Mouse (Mus musculus) liver, embryonic 15.5 days (tissue): ENCODE data around the gene Slc16a11. TPM values are rescaled to one million over a fixed set of nuclear protein-coding genes. Genes with fewer than 3 reads are reported as not detected.
A peak's percentile ranks its signal among the peaks of the same experiment; 100 is the strongest.

Experiments
- ATAC-seq: fragments of 200-750 bp; cut with Nextera tagmentation; 2 replicates; pipeline ENCODE4 v1.8.0; 2017; ENCODE audit warnings: moderate number of reproducible peaks, mild to moderate bottlenecking, moderate library complexity; ENCODE audit not compliant: insufficient read depth
- H3K27ac ChIP-seq: fragments of 300-500 bp; sonication (generic); replicated peaks from 2 replicates; pipeline ENCODE4 v1.5.1; 2015; ENCODE audit warnings: mild to moderate bottlenecking, inconsistent platforms
- H3K27me3 ChIP-seq: fragments of 300-500 bp; sonication (generic); 2 replicates; pipeline ENCODE4 v1.6.1; 2015; ENCODE audit warnings: mild to moderate bottlenecking, inconsistent platforms
- H3K36me3 ChIP-seq: fragments of 300-500 bp; sonication (generic); replicated peaks from 2 replicates; pipeline ENCODE4 v1.6.1; 2015; ENCODE audit warnings: moderate library complexity, mild to moderate bottlenecking, inconsistent platforms
- H3K4me1 ChIP-seq: fragments of 300-500 bp; sonication (generic); replicated peaks from 2 replicates; pipeline ENCODE4 v1.6.1; 2015; ENCODE audit warnings: inconsistent platforms
- H3K4me2 ChIP-seq: fragments of 300-500 bp; sonication (generic); 2 replicates; pipeline ENCODE4 v1.6.1; 2015; ENCODE audit warnings: moderate library complexity, mild to moderate bottlenecking, inconsistent platforms
- H3K4me3 ChIP-seq: fragments of 300-500 bp; sonication (generic); replicated peaks from 2 replicates; pipeline ENCODE4 v1.5.1; 2015; ENCODE audit warnings: mild to moderate bottlenecking, inconsistent platforms
- H3K9ac ChIP-seq: fragments of 300-500 bp; sonication (generic); 2 replicates; pipeline ENCODE4 v1.6.1; 2015; ENCODE audit warnings: moderate library complexity, mild to moderate bottlenecking, inconsistent platforms
- H3K9me3 ChIP-seq: fragments of 300-500 bp; sonication (generic); replicated peaks from 2 replicates; pipeline ENCODE4 v1.6.1; 2016; ENCODE audit warnings: inconsistent platforms
- WGBS: fragments of 180-500 bp; shearing (Covaris S2); methylation state at CpG from one replicate; pipeline ENCODE4 v1.1.7; 2015; ENCODE audit warnings: mixed read lengths; ENCODE audit not compliant: insufficient replicate concordance; 5-methylcytosine and 5-hydroxymethylcytosine counted together
- polyA plus RNA-seq: library from polyadenylated mRNA; unstranded; fragments of >200 nt; fragmentation: Nextera tagmentation; extraction: Ambion mirVana; gene quantifications from 2 replicates; pipeline ENCODE4 v1.2.1, GENCODE M21; 2015

Slc16a11 gene
- polyA plus RNA-seq, 1 experiment from 2014 or later: 1.6 TPM

DNA sequence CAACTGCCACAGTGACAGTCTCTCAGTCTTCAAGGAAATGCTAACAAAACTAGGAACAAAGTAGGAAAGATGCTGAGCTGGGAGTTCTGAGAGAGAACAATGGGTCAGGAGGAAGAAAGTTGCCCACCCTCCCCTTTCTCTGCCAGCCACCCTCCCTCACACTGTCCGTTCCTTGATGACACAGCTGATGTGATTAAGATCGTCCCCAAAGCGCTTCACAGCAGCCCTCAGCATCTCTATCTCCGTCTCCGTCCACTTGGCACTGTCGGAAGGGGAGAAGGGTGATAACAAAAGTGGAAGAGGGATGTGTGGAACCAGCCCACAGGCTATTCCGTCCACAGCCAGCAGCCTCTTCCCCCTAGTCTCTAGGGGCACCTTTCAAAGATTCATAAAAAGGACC lies 24.2 kb downstream of the Slc16a11 start:
- Histone ChIP-seq H3K4me2 (peak overlapping the region; percentile 92), H3K36me3 (peaks cover 18% of the 10 kb centered on the region), H3K9ac (peak overlapping the region; percentile 96), H3K9me3 (no peaks in the 10 kb centered on the region), H3K27ac (peak overlapping the region; percentile 96), H3K27me3 (peaks cover 7% of the 10 kb centered on the region; the same call in 1 of the 2 replicates), H3K4me1 (peaks cover 61% of the 10 kb centered on the region), H3K4me3 (peak overlapping the region; percentile 93)
- WGBS: 24% methylated on average over 7 of the region's 7 CpGs
- ATAC-seq: no peak

DNA sequence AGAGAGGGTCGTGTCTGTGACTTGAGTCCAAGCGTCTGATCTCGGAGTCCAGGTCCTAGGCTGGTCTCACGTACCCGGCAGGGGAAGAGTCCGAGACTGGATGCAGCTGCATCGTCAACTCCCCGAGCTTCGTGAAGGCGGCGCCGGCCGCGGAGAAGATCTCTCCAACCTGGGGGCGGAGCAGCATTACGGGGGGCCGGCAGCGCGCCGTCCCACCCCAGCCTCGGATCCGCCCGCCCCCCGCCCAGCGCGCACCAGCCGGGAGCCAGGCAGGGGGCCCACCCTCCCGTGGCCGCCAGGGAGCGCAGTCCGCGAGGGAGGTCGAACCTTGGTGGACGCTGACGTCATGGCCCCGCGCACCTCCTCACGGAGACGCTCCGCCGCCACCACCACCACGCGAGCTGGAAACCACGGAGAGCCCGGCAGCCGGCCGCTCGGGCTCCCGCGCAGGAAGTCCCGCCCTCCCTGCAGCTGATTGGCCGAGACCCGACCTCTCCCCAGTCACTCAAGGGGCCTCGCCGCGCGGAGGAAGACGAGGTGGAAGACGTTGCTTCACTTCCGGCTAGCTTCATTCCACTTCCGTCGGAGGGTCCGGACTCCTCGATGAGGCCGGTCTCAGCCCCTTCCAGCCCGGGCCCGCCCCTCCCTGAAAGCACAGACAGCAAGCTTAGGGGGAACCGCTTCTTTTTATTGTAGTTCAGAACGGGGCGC lies 25.1 kb downstream of the Slc16a11 start, which contains the start of gene 0610010K14Rik:
Gene 0610010K14Rik, minus strand, starts transcription at position 458 of the 711 bp plus-strand sequence.
- peak; percentile 90 for ATAC-seq
- peak within 1 kb of the TSS; percentile 96 for H3K27ac ChIP-seq
- H3K36me3 ChIP-seq: peaks cover 18% of the 10 kb centered on the region
- peaks cover 61% of the 10 kb centered on the region for H3K4me1 ChIP-seq
- peak within 1 kb of the TSS; percentile 96 for H3K9ac ChIP-seq
- under 1% methylated on average over 70 of the region's 70 CpGs for WGBS
- peaks cover 1% of the 10 kb centered on the region; the same call in 1 of the 2 replicates for H3K27me3 ChIP-seq
- peak within 1 kb of the TSS; percentile 93 for H3K4me3 ChIP-seq
- no peaks in the 10 kb centered on the region for H3K9me3 ChIP-seq
- H3K4me2 ChIP-seq: peak within 1 kb of the TSS; percentile 92

DNA sequence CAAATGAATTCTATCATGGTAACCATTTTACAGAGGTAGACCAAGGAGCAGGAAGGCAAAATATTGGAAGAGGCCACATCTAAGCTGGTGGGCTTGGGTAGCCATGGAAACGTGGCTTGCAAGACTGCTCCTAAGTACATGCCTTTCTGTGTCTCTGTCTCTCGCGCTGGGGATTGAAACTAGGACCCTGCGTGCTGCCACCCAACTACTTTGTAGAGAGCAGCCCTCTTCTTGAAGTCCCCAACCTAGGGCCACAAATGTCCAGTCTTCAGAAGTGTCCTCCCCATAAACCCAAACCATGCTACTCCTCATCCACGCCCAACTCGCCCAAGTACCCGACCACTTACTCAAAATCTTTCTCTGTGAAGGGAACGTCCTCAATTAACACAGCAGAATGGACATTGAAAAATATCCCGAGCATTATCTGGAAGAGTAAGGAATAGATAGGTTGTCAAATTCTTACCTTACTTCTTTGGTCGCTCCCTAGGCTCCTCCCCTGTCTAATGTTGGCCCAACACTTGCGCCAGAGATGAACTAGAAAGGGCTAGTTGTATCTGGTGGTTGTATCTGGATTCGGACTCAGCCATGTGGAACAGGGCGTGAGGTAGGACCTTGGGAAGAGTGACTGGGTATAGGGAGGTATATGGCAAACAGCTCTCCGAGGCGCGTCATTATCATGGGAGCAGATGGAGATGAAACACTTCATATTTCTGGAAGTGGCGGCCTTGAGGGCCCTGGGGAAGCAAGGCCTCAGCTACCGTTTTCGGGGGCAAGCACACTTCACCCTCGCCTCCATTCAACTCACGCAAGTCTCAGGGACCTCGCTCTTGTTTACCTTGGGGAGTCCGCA lies 26.3 kb downstream of the Slc16a11 start:
- peak overlapping the region; percentile 96 for H3K27ac ChIP-seq
- H3K27me3 ChIP-seq: no peaks in the 10 kb centered on the region
- peaks cover 18% of the 10 kb centered on the region for H3K36me3 ChIP-seq
- H3K9ac ChIP-seq: peak overlapping the region; percentile 96
- peaks cover 56% of the 10 kb centered on the region for H3K4me1 ChIP-seq
- H3K4me3 ChIP-seq: peak overlapping the region; percentile 93
- no peaks in the 10 kb centered on the region for H3K9me3 ChIP-seq
- WGBS: 7% methylated on average over 23 of the region's 23 CpGs
- H3K4me2 ChIP-seq: peak overlapping the region; percentile 92
- no peak for ATAC-seq

DNA sequence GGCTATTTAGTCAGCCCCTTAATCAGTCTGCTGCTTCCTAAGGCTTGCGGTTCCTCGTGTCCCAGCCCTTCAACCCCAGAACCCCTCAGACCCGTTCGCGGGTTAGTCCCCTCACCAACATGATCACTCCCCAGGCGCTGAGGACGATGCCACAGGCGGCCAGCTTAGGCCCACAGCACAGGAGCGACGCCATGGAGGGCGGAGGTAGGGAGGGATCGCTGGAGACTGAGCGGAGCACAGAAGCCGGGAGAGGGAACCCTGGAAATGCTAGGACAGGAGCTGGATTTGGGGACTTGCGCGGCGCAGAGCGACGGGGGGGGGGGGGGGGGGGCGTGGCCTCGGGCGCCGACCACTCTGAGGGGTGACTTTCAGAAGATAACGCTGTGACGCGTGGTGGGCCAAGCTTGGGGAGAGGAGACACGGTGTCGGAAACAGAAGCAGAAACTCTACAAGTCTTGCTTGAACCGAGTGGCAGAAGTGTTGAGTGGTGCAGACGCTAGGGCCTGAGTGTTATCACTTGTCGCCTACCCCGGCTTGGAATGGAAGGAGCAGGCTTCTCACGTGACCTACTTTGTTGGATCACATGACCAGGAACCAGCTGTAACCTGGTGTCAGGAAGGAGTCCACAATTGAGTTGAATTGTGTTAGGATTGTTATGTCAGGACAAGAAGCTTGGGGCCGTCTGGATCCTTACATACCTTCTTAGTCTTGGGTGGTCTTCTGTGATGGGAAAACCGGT lies 27.2 kb downstream of the Slc16a11 start, which contains the start of the genes Gm21988 and Rnasek:
Gene Gm21988, minus strand, starts transcription at position 290 of the 739 bp plus-strand sequence.
Gene Rnasek, minus strand, starts transcription at position 302 of the 739 bp plus-strand sequence.
- H3K4me3 ChIP-seq: peak within 1 kb of the TSS; percentile 93
- WGBS: under 1% methylated on average over 32 of the region's 35 CpGs
- peaks cover 48% of the 10 kb centered on the region for H3K4me1 ChIP-seq
- peaks cover 4% of the 10 kb centered on the region for H3K27me3 ChIP-seq
- H3K9me3 ChIP-seq: no peaks in the 10 kb centered on the region
- peak within 1 kb of the TSS; percentile 92 for H3K4me2 ChIP-seq
- peak within 1 kb of the TSS; percentile 96 for H3K27ac ChIP-seq
- peaks cover 15% of the 10 kb centered on the region for H3K36me3 ChIP-seq
- ATAC-seq: peak; percentile 13
- H3K9ac ChIP-seq: peak within 1 kb of the TSS; percentile 96

DNA sequence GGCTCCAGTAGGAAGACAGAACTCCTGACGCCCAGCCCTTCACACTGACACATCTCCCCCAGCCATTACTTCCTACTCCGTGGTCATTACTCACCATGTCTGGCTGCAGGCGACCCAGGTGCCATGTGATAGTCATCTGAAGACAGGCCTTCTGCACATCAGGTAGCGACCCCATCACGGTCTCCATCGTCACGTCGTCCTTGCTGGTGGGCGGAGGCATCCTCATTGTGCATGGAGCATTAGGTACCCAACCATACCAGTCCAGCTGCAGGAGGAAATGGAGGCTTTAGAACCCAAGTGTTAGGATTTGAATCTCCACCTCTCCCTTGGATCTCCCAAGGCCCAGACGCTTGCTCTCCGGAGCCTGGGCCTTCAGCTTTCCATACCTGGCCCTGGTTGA lies 30.0 kb downstream of the Slc16a11 start:
- no peak overlapping the region for H3K27ac ChIP-seq
- no peak for ATAC-seq
- WGBS: 52% methylated on average over 11 of the region's 11 CpGs
- no peaks in the 10 kb centered on the region for H3K36me3 ChIP-seq
- H3K27me3 ChIP-seq: peaks cover 16% of the 10 kb centered on the region
- peaks cover 20% of the 10 kb centered on the region for H3K4me1 ChIP-seq
- H3K9ac ChIP-seq: no peak overlapping the region
- H3K4me2 ChIP-seq: no peak overlapping the region
- no peaks in the 10 kb centered on the region for H3K9me3 ChIP-seq
- no peak overlapping the region for H3K4me3 ChIP-seq

DNA sequence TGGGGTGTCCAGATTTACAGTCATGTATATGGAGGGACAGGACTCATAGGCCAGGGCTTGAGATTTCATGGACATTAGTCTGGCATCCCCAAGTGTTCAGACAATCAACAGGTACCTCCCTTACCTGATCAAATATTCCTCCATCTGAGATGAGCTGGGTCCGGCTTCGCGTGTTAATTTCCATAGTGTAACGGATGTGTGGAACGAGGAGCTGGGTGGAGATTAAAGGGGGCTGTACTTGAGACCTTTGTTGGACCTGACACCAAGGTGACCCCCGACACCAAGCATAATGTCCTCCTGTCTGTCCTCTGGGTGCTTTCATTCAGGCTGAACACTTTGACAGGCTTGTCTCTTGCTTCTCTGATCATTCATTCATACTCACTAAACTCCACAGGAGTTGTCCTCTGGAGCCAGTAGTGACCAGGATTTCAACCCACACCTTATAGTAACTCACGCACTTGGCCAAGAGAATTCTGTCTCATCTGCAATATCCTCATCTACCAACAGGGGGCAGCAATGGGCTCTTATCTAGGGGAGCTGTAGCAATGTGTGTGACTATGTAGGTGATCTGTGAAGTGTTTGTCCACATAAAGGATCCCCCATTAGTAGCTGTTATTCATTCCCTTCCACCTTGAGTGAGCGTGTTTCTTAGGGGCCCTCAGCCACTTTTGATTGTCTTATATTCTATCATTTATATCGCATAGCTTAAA lies 34.7 kb downstream of the Slc16a11 start:
- Histone ChIP-seq H3K4me1 (0 out of 2 replicates have a peak, but pooled peaks cover 4% of the 10 kb centered on the region), H3K36me3 (no peaks in the 10 kb centered on the region), H3K27me3 (peaks cover 45% of the 10 kb centered on the region), H3K9me3 (no peaks in the 10 kb centered on the region), H3K27ac (no peak overlapping the region), H3K4me2 (no peak overlapping the region), H3K4me3 (no peak overlapping the region), H3K9ac (no peak overlapping the region)
- WGBS: 36% methylated on average over 9 of the region's 9 CpGs
- ATAC-seq: no peak

DNA sequence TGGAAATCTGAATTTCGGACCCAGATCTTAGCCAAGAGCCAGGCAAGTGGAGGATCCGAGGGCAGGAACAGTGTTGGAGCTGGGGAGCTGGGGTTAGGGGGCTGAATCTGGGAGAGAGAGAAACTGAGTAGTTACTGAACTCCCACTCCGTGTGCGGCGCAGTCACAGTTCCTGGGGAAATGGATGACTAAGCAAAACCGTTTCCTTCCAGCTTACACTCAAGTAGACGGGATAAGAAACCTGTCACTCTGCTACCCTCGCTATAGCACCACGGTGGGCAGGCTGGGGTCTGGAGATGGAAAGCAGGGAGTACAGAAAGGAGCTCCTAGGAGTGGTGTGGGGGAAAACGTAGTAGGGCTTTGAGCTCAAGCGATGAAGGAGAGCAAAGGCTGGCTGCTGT lies 37.6 kb downstream of the Slc16a11 start:
- Histone ChIP-seq H3K4me1 (peaks cover 12% of the 10 kb centered on the region), H3K27ac (no peak overlapping the region)
- WGBS: 21% methylated on average over 11 of the region's 11 CpGs

DNA sequence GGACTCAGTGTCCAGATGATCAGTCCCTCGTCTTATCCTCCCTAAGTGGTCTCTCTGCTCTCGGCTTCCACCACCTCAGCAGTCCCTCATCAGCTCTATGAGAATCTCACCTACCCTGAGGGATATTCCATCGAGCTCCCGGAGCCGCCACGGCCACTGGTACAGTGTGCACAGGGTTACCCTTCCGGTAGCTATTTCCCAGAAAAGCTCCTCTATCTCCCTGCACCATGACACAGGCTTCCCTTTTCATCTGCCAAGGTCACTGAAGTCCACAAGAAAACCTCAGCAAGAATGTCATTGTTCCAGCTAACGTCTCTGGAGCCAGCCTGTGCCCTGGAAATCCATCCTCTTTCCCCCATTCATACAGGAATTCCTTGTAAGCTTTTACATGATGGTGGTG lies 39.3 kb downstream of the Slc16a11 start:
- H3K4me3 ChIP-seq: no peak overlapping the region
- H3K9me3 ChIP-seq: no peaks in the 10 kb centered on the region
- no peak overlapping the region for H3K4me2 ChIP-seq
- no peak overlapping the region for H3K9ac ChIP-seq
- 47% methylated on average over 8 of the region's 8 CpGs for WGBS
- no peaks in the 10 kb centered on the region for H3K36me3 ChIP-seq
- no peak for ATAC-seq
- no peak overlapping the region for H3K27ac ChIP-seq
- H3K27me3 ChIP-seq: peaks cover 73% of the 10 kb centered on the region
- peaks cover 15% of the 10 kb centered on the region for H3K4me1 ChIP-seq

More for the DNA sequence above, 37.6 kb downstream of the Slc16a11 start:
- ATAC-seq: no peak
- H3K36me3 ChIP-seq: no peaks in the 10 kb centered on the region
- no peak overlapping the region for H3K4me2 ChIP-seq
- H3K27me3 ChIP-seq: peaks cover 66% of the 10 kb centered on the region
- no peak overlapping the region for H3K9ac ChIP-seq
- H3K9me3 ChIP-seq: no peaks in the 10 kb centered on the region
- no peak overlapping the region for H3K4me3 ChIP-seq

DNA sequence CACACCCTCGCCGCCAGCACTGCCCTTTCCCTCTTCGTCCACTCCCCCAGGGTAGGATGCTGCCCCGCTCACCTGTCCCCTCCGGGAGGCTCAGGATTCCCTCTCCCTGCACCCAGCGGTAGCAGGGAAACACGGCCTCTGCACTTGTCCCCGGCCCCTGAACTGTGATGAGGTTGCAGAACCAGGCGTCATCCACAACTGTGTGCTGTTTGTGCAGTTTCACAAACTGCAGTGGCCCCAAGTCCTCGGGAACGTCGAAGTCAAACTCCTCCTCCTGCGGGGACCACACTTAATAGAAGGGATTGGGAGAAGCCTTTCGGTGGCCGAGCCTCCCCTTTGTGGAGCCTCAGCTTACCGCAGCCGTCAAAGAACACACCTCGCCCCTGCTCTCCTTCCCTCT lies 41.8 kb downstream of the Slc16a11 start:
- H3K4me2 ChIP-seq: peak overlapping the region; percentile 46
- WGBS: 5% methylated on average over 18 of the region's 18 CpGs
- peaks cover 15% of the 10 kb centered on the region for H3K4me1 ChIP-seq

DNA sequence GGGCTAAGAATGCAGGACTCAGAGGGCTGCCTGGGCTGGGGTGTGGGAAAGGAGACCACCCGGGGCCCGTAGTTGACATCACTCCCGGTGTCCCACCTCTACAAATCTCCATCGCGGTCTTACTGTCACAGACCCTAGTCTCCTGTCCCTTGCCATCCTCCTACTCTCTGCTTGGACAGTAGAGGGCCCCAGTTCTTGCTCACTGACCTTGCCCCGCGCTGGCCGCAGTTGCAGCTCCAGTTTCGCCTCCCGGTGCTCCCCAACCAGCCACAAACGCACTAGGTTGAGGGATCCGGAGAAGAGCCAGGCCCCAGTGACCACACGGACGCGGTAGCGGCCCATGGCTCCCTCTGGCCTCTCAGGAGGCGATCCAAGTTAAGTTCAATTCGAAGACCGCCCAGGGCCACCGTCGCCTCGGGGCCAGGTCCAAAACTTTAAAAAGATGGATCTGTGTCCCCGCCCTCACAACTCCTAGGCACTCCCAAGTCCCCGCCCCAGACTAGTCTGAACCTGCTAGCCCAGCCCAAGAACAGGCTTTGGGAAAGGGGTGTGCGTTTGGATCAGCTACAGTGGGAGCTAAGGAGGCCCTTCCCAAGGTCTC lies 42.5 kb downstream of the Slc16a11 start, which contains the start of gene Alox12:
Gene Alox12, minus strand, starts transcription at position 423 of the 601 bp plus-strand sequence.
- ATAC-seq: no peak
- Histone ChIP-seq H3K4me3 (peak within 1 kb of the TSS; percentile 18; the same call in 1 of the 2 replicates), H3K9ac (no peak within 1 kb of the TSS), H3K36me3 (no peaks in the 10 kb centered on the region), H3K4me1 (peaks cover 15% of the 10 kb centered on the region), H3K27ac (no peak within 1 kb of the TSS), H3K4me2 (peak within 1 kb of the TSS; percentile 46), H3K9me3 (no peaks in the 10 kb centered on the region), H3K27me3 (peaks cover 73% of the 10 kb centered on the region)
- WGBS: 4% methylated on average over 25 of the region's 25 CpGs

More for the DNA sequence above, 41.8 kb downstream of the Slc16a11 start:
- H3K36me3 ChIP-seq: no peaks in the 10 kb centered on the region
- no peak overlapping the region for H3K27ac ChIP-seq
- H3K4me3 ChIP-seq: peak overlapping the region; percentile 18; the same call in 1 of the 2 replicates
- no peak for ATAC-seq
- no peaks in the 10 kb centered on the region for H3K9me3 ChIP-seq
- no peak overlapping the region for H3K9ac ChIP-seq
- peaks cover 77% of the 10 kb centered on the region for H3K27me3 ChIP-seq
